Mouse (Mus musculus) stomach, embryonic 14.5 days (tissue): ENCODE results near the gene Olfr1564. TPM values are rescaled to one million over a fixed set of nuclear protein-coding genes. Genes with fewer than 3 reads are reported as not detected.
"Not testable (repeated sequence)": the region's sequence is repeated elsewhere in the genome, so short reads cannot be mapped to it uniquely, and the experiment has no call there.

Experiments
- ATAC-seq: fragments of 200-750 bp; cut with Nextera tagmentation; 2 replicates; pipeline ENCODE4 v1.8.0; 2017; ENCODE audit warnings: low read depth, moderate TSS enrichment; ENCODE audit not compliant: insufficient number of reproducible peaks, insufficient read depth, low FRiP score
- H3K27ac ChIP-seq: fragments of 300-500 bp; sonication (generic); 2 replicates; pipeline ENCODE4 v1.5.1; 2014; ENCODE audit warnings: mild to moderate bottlenecking, low read length, moderate library complexity, mixed read lengths
- H3K27me3 ChIP-seq: fragments of 300-500 bp; sonication (generic); 2 replicates; pipeline ENCODE4 v1.6.1; 2014; ENCODE audit warnings: low read length, control low read depth, mixed read lengths; ENCODE audit not compliant: control insufficient read depth, insufficient read depth
- H3K36me3 ChIP-seq: fragments of 300-500 bp; sonication (generic); 2 replicates; pipeline ENCODE4 v1.6.1; 2014; ENCODE audit warnings: mild to moderate bottlenecking, control low read depth, low read length, moderate library complexity, mixed read lengths; ENCODE audit not compliant: control insufficient read depth, insufficient read depth
- H3K4me1 ChIP-seq: fragments of 300-500 bp; sonication (generic); 2 replicates; pipeline ENCODE4 v1.6.1; 2014; ENCODE audit warnings: low read length, control low read depth, mixed read lengths; ENCODE audit not compliant: control insufficient read depth, insufficient read depth
- H3K4me2 ChIP-seq: fragments of 300-500 bp; sonication (generic); replicated peaks from 2 replicates; pipeline ENCODE4 v1.6.1; 2014; ENCODE audit warnings: low read depth, low read length, control low read depth
- H3K4me3 ChIP-seq: fragments of 300-500 bp; sonication (generic); 2 replicates; pipeline ENCODE4 v1.5.1; 2014; ENCODE audit warnings: low read depth, low read length, control low read depth
- H3K9ac ChIP-seq: fragments of 300-500 bp; sonication (generic); replicated peaks from 2 replicates; pipeline ENCODE4 v1.6.1; 2014; ENCODE audit warnings: low read depth, mild to moderate bottlenecking, control low read depth, low read length, moderate library complexity, mixed read lengths
- H3K9me3 ChIP-seq: fragments of 300-500 bp; sonication (generic); 2 replicates; pipeline ENCODE4 v1.6.1; 2016; ENCODE audit warnings: low read depth, low read length, control low read depth; ENCODE audit not compliant: control insufficient read depth
- WGBS: fragments of 180-500 bp; shearing (Covaris S2); extraction: QIAGEN DNeasy Blood & Tissue Kit; methylation state at CpG from one replicate; pipeline ENCODE4 v1.1.7; 2014; 5-methylcytosine and 5-hydroxymethylcytosine counted together
- polyA plus RNA-seq: library from polyadenylated mRNA; unstranded; fragments of >200 nt; fragmentation: Nextera tagmentation; extraction: Ambion mirVana; gene quantifications from 2 replicates; pipeline ENCODE4 v1.2.1, GENCODE M21; 2014

Gene Olfr1564
- polyA plus RNA-seq: not detected in 2 replicates

DNA sequence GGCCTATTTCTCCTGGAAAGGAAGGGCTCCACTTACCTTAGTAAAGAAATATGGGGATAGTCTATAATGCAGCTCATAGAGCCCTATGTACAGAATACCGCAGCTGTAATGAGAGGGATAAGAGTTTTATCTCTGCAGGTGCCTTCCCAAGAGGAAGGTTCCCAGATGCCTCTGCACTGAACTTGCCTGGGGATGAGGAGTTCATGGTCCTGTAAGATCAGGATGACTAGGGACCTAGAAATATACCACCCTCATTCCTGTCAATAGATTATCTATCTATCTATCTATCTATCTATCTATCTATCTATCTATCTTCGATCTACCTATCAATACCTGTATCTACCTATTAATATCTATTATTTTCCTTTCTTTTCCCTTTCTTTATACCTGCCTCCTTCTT lies at the start of gene Olfr1564:
TSS of gene Olfr1564 (minus strand) at position 101 of the 400 bp plus-strand sequence.
- Histone ChIP-seq H3K4me2 (no peak within 1 kb of the TSS), H3K9ac (no peak within 1 kb of the TSS), H3K27ac (no peak within 1 kb of the TSS), H3K27me3 (no peaks in the 10 kb centered on the region), H3K9me3 (no peaks in the 10 kb centered on the region; the same call in 1 of the 2 replicates), H3K4me3 (no peak within 1 kb of the TSS), H3K4me1 (no peaks in the 10 kb centered on the region), H3K36me3 (no peaks in the 10 kb centered on the region)
- no peak for ATAC-seq
- WGBS: 84% methylated on average over 2 of the region's 2 CpGs

DNA sequence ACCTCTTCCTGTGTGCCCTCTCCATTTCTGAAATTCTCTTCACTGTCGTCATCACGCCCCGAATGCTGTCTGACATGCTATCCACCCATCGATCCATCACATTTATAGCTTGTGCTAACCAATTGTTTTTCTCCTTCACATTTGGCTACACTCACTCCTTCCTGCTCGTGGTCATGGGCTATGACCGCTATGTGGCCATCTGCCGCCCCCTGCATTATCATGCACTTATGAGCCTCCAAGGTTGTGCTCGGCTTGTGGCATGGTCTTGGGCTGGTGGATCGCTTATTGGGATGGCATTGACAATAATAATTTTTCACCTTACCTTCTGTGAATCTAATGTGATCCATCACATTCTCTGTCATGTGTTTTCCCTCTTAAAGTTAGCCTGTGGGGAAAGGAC lies 47.4 kb upstream of the Olfr1564 start:
- Histone ChIP-seq H3K9me3 (no peaks in the 10 kb centered on the region), H3K27ac (no peak overlapping the region), H3K27me3 (no peaks in the 10 kb centered on the region), H3K4me2 (no peak overlapping the region), H3K36me3 (no peaks in the 10 kb centered on the region), H3K9ac (no peak overlapping the region), H3K4me3 (no peak overlapping the region), H3K4me1 (no peaks in the 10 kb centered on the region)
- ATAC-seq: no peak
- WGBS: 87% methylated on average over 9 of the region's 9 CpGs

DNA sequence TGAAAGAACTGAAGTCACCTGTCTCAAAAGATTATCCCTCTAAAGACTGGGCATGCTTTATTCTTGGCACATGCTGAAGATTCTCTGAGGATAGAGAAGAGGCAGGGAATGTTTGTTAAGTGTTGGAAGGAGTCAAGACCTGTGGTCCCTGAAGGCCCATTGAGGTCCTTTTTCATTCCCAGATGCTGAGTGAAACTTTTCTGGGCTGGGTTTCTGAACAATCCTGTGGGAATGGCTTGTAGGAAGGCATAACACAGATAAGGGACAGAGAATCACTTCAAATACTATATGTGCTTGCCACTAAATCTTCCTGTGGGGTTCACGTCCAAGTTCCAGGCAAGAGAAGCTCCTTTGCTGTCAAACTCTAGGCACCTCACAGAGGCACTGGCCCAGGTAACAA lies 42.9 kb upstream of the Olfr1564 start, which contains the start of gene Olfr63:
TSS of gene Olfr63 (plus strand) at position 301 of the 400 bp plus-strand sequence.
- H3K4me1 ChIP-seq: no peaks in the 10 kb centered on the region
- no peak for ATAC-seq
- H3K9ac ChIP-seq: no peak within 1 kb of the TSS
- WGBS: 68% methylated on average over 1 of the region's 1 CpGs
- H3K36me3 ChIP-seq: no peaks in the 10 kb centered on the region
- H3K9me3 ChIP-seq: no peaks in the 10 kb centered on the region
- no peaks in the 10 kb centered on the region for H3K27me3 ChIP-seq
- no peak within 1 kb of the TSS for H3K4me2 ChIP-seq
- H3K27ac ChIP-seq: no peak within 1 kb of the TSS
- no peak within 1 kb of the TSS for H3K4me3 ChIP-seq

DNA sequence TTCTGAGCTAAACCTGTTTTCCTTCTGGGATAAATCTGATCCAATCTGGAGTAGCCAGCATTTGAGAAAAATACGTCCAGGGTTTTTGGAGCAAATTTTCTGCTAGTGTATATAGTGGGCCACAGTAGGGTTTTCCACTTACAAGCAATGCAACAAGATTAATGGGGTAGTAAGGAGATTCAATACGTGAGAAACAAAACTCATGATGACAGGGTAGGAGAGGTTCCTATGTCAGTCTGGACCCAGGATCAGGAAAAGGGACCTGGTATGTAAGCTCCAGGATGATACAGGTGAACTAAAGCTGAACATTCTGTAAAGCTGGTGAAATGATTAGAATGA lies 33.8 kb upstream of the Olfr1564 start:
- not testable (repeated sequence) for H3K4me1 ChIP-seq, H3K27ac ChIP-seq, H3K9me3 ChIP-seq, H3K4me2 ChIP-seq, H3K36me3 ChIP-seq, ATAC-seq, H3K27me3 ChIP-seq, H3K4me3 ChIP-seq, H3K9ac ChIP-seq
- WGBS: no CpG with 5 or more reads among the region's 2 CpGs

DNA sequence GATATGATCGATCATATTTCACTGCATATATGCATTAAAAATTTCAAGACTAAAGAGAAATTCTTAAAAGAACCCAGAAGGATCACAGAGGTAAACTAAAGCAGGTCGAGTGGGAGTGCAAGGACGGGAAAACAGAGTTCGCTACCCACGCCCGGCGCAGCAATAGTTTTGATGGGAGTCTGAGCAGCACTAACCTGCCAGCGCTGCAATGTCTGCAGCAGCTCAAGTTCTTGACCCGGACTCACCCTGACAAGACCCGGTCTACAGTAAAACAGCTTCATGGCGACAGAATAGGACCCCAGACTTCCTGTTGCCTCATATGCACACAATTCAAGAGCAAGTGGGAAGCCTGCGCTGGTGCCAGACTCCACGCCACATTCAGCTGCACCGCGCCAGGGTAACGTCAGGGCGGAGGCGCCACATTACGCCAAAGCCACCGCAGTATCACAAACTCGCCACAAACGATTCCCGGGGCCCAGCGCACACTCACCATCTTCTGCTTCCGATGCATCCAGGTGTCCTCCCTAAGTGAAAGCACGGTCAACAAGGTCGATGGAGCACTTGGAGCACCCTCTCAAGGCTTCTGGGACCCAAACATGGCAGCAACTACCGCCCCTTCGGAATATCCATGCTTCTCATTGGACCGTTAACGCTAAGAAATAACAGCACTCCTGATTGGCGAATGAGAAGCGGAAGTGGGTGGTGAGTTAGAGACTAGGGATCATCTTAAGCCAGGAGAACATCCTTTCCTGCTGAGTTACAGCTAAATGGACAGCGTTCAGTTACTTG lies 33.2 kb upstream of the Olfr1564 start, which contains the start of gene Zfp955a:
TSS of gene Zfp955a (minus strand) at position 616 of the 789 bp plus-strand sequence.
- not testable (repeated sequence) for H3K4me1 ChIP-seq, H3K27ac ChIP-seq, H3K9ac ChIP-seq, H3K9me3 ChIP-seq, H3K4me3 ChIP-seq, H3K27me3 ChIP-seq, H3K36me3 ChIP-seq
- peak within 1 kb of the TSS; percentile 7; the same call in 1 of the 2 replicates for H3K4me2 ChIP-seq
- 36% methylated on average over 1 of the region's 34 CpGs for WGBS
- ATAC-seq: peak; percentile 99

DNA sequence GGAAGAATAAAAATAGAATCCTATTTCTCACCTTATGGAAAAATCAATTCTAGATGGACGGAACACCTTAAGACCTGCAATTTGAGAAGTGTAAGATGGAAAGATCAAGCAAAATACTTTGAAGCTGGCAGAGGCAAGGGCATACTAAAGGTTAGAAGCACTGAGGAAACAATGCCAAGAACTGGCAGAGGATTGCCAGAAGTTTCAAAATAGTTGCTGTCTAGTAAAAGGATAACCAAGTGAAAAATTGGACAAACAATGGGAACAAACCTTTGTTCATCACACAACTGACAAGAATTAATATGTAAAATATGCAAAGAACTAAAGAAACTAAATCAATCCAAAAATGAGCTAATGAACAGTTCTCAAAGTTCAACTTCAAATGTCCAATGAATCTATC lies 15.2 kb upstream of the Olfr1564 start:
- H3K9ac ChIP-seq, H3K36me3 ChIP-seq, H3K27ac ChIP-seq, ATAC-seq, H3K4me1 ChIP-seq, H3K4me2 ChIP-seq, H3K4me3 ChIP-seq, H3K9me3 ChIP-seq, H3K27me3 ChIP-seq: not testable (repeated sequence)
- WGBS: 88% methylated on average over 1 of the region's 1 CpGs

DNA sequence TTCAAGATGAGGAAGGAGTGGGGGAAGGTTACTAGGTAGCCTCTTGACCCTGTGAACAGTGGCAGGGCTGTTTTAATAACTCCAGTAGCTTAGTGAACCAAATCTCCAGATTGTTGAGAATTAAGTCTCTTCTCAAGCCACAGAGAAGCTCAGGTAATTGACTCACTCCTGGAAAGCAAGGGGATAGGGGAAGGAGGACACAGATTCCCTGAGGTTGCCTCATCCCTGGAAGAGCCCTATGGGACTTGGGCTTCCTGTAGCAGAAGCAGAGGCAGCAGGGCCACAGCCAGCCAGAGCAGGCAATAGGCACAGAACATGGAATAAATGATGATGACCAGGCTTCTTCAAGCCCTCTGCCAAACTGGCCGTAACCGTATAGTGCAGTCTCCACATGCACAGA lies 30.5 kb downstream of the Olfr1564 start, which contains the start of gene Olfr239:
TSS of gene Olfr239 (plus strand) at position 301 of the 400 bp plus-strand sequence.
- not testable (repeated sequence) for H3K4me3 ChIP-seq, H3K9ac ChIP-seq, H3K9me3 ChIP-seq, H3K27me3 ChIP-seq, H3K36me3 ChIP-seq, H3K4me2 ChIP-seq, H3K27ac ChIP-seq, H3K4me1 ChIP-seq, ATAC-seq
- no CpG with 5 or more reads among the region's 2 CpGs for WGBS

DNA sequence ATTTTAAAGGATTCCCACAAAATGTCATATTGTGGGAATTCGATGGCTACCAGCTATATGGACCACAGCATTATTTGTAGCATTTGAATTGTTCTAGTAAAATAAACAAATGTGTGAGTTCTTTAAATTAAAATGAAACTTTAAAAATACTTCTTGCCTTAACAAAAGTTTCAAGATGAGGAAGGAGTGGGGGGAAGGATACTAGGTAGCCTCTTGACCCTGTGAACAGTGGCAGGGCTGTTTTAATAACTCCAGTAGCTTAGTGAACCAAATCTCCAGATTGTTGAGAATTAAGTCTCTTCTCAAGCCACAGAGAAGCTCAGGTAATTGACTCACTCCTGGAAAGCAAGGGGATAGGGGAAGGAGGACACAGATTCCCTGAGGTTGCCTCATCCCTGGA lies 53.3 kb downstream of the Olfr1564 start, which contains the start of gene Olfr55:
TSS of gene Olfr55 (plus strand) at position 301 of the 400 bp plus-strand sequence.
- not testable (repeated sequence) for H3K9me3 ChIP-seq, ATAC-seq, H3K27me3 ChIP-seq, H3K4me2 ChIP-seq, H3K4me1 ChIP-seq, H3K36me3 ChIP-seq, H3K9ac ChIP-seq, H3K4me3 ChIP-seq, H3K27ac ChIP-seq
- 86% methylated on average over 1 of the region's 1 CpGs for WGBS
